Mouse (Mus musculus): ENCODE data around the gene Cpt1b.

Gene Cpt1b

DNA sequence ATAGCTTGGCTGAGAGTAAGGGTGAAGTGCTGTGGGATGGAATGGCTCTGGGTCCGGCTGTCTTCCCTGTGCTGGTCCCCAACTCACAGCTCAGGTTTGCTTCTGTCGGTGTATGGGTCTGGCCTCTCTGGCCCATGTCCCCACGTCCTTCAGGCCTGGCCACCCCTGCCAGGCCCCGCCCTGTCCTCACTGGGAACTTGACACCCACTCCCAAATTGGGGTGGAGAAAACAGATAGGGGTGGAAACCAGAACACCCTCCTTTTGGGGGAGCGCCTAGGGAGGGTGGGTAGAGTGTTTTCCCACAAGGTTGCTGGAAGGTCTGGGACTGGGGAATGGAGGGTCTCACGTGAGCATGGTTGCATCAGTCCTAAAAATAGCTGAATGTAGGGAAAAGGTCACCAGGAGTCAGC, at the start of gene Cpt1b:
TSS of gene Cpt1b (minus strand) at position 153 of the 411 bp plus-strand sequence.
- no peak for DNase-seq (ENCODE audit: low spot score in 2 of 2)

DNA sequence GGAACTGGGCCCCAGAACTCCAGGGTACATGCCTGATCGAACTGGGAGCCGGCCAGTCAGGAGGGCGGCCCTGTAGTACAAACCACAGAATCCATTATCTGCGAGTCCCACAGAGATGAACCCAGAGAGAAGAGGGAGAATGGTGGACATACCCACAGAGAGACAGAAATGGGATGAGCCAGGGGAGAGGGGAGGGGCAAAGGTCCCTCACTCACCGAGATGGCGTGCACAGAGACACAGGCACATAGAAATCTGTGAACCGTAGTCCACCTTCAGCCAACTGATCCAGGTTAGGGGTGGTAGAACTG, 49.6 kb upstream of the Cpt1b start:
- DNase-seq (ENCODE audit: low spot score in 2 of 2), result no peak

DNA sequence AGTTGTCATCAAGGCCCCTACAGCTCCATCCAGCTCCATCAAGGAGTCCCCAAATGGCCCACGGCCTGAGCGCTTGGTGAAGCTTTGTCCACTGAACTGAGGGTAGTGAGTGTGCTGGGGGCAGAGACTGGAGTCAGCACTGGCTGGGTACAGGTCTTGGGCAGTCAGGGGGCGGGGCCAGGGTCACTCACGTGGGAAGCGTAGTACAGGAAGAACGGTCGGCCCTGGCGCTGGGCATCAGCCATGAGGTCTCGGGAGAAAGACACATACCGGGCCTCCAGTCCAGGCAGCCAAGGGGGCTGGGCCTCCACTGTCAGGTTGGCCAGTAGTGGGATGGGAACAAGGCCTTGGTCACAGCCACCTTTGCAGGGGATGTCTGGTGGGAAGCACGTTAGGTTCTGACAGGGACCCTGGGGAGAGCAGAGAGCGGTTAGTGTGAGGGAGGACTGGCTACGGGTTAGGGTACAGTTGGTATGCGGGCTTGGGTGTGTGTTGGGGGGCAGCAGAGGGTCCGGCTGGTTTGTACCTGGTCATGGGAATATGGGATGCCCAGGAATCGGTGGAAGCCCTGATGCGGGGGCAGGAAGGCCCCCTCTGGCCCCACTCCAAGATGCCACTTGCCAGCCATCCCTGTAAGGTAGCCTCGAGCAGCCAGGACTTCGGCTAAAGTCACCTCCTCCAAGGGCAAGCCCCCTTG, 49.1 kb upstream of the Cpt1b start:
- DNase-seq (ENCODE audit: low spot score in 2 of 2), result no peak

- DNase-seq (ENCODE audit: low spot score in 2 of 2), result no peak
These were observed 48.3 kb upstream of the Cpt1b start for GRCm38 (mm10) chr15:89473921-89474320.

DNA sequence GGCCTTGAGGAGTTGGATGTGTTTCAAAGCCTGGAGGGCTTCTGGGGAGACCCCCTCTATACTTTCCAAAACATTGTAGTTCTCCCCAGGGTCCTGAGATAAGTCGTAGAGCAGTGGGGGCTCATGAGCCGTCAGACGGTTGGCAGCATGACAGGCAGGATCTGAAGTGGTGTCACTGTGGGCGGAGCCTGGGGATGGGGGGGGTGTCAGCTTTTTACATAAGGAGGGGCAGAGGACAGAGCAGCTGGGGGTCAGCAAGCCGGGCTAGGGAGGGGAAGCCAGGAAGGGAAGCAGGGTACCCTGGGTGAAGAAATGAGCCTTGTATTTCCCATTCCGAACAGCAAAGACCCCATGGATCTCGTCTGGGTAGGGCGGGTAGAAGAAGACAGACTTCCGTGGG, 47.7 kb upstream of the Cpt1b start:
- DNase-seq (ENCODE audit: low spot score in 2 of 2), result no peak

- no peak for DNase-seq (ENCODE audit: low spot score in 2 of 2)
These were observed 45.8 kb upstream of the Cpt1b start for GRCm38 (mm10) chr15:89471476-89471875.

- DNase-seq (ENCODE audit: low spot score in 2 of 2), result no peak
These were observed 42.9 kb upstream of the Cpt1b start for GRCm38 (mm10) chr15:89468577-89468976.

GRCm38 (mm10) chr15:89465052-89465451, 39.4 kb upstream of the Cpt1b start:
- no peak for DNase-seq (ENCODE audit: low spot score in 2 of 2)

- DNase-seq (ENCODE audit: low spot score in 2 of 2), result no peak
These were observed 37.9 kb upstream of the Cpt1b start for GRCm38 (mm10) chr15:89463334-89464235.

DNA sequence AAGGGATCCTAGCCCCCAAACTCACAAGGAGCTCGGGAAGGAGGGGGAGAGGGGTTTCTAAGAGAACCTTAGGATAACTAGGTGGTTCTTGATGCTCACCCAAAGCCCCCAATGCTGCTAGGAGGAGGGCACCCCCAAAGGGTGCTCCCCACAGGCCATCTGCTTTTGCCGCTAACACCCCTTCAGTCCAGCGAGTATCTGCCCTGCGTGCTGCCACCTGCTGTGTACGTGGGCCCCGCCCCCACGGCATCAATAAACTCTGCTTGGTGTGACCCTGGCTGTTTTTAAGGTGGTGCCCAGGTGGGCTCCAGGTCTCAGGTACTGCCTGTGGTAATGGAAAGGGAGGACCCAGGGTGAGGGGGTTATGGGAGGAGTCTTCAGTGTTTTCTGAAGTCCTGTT, 36.5 kb upstream of the Cpt1b start:
- no peak for DNase-seq (ENCODE audit: low spot score in 2 of 2)

DNA sequence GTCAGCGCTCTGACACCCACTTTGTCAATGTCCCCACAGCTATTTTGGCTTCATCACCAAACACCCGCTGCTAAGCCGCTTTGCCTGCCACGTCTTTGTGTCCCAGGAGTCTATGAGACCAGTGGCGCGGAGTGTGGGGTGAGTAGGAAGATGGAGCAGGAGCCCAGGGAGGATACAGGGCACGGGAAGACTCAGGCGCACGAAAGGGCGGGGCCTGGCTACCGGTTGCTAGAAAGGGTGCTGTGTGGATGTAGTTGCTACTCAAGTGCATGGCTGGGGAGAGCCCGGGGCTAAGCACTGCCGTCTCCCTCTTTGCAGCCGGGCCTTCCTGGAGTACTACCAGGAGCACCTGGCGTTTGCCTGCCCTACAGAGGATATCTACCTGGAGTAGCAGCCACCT, 35.7 kb upstream of the Cpt1b start:
- no peak for DNase-seq (ENCODE audit: low spot score in 2 of 2)

GRCm38 (mm10) chr15:89460298-89460697, 34.6 kb upstream of the Cpt1b start:
- no peak for DNase-seq (ENCODE audit: low spot score in 2 of 2)

GRCm38 (mm10) chr15:89459821-89460220, 34.2 kb upstream of the Cpt1b start:
- no peak for DNase-seq (ENCODE audit: low spot score in 2 of 2)

GRCm38 (mm10) chr15:89458942-89459341, 33.3 kb upstream of the Cpt1b start:
- no peak for DNase-seq (ENCODE audit: low spot score in 2 of 2)

GRCm38 (mm10) chr15:89455642-89456041, 30.0 kb upstream of the Cpt1b start:
- no peak for DNase-seq (ENCODE audit: low spot score in 2 of 2)

DNA sequence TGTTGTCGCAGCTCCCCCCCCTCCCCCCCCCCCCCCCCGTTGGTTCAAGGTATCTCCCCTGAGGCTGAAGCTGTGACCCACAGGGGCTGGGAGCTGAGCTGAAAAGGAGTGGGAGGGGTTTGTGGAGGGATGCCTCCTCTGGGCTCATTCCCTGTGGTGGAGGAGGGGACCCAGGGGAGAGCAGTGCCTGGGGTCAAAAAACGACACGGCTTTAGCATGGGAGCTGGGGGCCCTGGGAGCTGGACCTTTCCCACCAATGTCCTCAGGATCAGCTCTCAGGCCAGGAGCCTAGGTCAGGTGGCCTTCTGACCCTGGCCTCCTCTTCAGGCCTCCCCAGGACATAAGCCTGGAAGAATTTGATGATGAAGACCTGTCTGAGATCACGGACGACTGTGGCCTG, 29.2 kb upstream of the Cpt1b start:
- no peak for DNase-seq (ENCODE audit: low spot score in 2 of 2)

- no peak for DNase-seq (ENCODE audit: low spot score in 2 of 2)
These were observed 28.3 kb upstream of the Cpt1b start, which contains the start of gene Mapk8ip2 for GRCm38 (mm10) chr15:89453865-89454478. Gene Mapk8ip2 (plus strand): TSS chr15:89453913.

DNA sequence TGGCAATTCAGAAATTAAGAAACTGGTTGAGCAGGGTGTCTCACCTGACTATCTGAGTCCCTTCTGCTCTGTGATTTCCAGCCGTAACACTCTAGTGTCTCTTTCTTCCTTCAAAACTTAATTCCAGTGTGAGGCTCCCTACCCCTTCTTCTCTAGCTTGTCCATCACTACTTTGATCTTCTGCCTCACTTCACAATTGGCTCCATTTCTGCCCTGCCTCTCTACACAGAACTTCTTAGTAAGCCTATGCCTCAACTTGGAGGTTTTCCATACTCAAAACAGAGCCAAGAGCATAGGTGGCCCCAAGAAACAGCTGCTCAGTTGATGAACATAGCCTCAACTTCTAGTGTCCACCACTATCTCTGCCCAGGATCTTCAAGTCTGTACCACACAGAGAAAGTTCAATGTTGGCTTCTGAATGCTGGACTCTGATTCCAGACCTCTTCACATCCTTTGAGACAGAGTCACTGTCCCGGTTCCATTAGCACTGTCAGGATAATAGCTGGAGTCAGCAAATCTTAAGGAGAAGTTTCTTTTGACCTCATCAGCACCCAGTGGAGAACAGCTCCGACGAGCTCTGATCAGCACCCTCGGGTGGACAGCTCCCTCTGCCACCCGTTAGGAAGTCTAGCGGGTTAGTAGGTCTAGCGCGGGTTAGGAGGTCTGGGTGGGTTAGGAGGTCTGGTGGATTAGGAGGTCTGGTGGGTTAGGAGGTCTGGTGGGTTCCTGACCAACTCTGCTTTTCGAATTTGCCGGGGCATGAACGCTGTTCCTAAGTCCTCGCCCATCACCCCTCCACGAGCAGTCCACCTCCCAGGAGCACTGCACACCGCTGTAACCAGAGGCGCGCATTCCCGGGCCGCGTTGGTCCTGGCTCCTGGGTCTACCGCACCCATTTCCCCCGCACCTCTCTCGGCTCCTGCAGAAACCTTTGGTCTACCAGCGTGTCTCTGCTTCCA, 27.5 kb upstream of the Cpt1b start:
- DNase-seq (ENCODE audit: low spot score in 2 of 2), result peak in 1 of 2 experiments; percentile 53

DNA sequence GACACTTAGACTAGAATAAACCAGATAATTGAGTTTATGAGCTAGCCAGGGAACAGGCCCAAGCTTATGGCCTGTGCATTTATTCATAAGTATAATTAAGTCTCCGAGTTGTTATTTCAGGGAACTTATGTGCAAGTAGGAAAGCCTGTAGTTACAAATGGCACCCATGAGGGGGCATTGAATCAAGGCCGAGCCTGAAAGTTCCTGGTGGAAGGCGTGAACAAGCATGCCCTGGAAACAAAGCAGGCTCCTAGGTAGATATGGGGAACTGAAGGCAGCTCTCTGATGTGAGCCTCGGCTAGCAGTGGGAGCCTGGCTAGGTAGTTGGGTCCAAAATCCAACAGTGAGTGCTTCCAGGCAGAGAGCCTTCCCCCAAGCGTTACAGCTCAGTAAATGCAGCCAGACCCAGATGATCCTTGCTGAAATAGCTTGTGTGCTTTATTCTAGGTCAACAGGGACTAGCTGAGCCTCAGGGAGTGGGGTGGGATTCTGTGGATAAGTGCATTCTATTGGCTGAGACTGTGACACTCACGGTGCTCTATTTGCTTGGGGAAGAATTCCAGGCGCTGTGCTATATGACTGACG, 16.9 kb upstream of the Cpt1b start:
- DNase-seq (ENCODE audit: low spot score in 2 of 2), result no peak

DNA sequence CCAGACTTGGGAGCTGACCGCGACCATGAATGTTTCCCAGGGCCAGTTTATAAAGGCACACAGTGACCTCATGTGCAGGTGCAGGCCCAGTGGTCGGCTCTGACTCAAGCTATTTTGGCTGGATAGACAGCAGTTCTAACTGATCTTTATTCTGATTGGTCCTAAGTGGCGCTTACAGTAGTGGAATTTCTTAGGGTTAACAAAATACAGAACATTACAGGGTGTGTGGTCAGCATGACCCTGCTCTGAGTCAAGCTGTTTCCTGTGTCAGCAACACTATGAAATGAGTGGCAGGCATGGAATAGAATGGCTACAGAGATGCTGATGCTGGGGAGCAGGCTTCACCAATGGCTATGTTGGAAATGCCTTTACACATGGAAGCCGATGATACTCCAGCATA, 10.2 kb upstream of the Cpt1b start:
- DNase-seq (ENCODE audit: low spot score in 2 of 2), result no peak

GRCm38 (mm10) chr15:89434136-89434535, 8.5 kb upstream of the Cpt1b start:
- no peak for DNase-seq (ENCODE audit: low spot score in 2 of 2)

All from thymus, postnatal 10 days (tissue).